Comparison of ENCODE assay signal across 21 mouse cellular contexts in genomic region chr1:42632286-42632685, GRCm38 (mm10).
DNase-seq lines count a peak whose midpoint lies in the region; ATAC-seq and TF ChIP-seq lines count a peak whose summit lies in the region.
"Had no signal": no experiment of that assay in that cellular context is flagged by ENCODE, and none has a peak within 500 bp of the region (broad histone marks: within the 10 kb centered on the region; RNA-seq: fewer than 3 reads in every experiment).

No protein-coding gene starts in this region.

- peaks cover 15% of the 10 kb centered on the region; the same call in 1 of the 2 replicates for H3K4me1 ChIP-seq in heart, postnatal 0 days (ENCODE audit: control insufficient read depth, insufficient read depth)

- TF ChIP-seq EP300 in heart, postnatal 0 days (IDR thresholded peaks at IDR 0.05; ENCODE audit: low read depth) = no peak

- H3K36me3 ChIP-seq in heart, postnatal 0 days (replicated peaks; ENCODE audit: control insufficient read depth, insufficient read depth, low read length) = no peaks in the 10 kb centered on the region
- H3K36me3 ChIP-seq: embryonic facial prominence, embryonic 13.5 days; forebrain, embryonic 12.5 days; heart, embryonic 13.5 days; hindbrain, embryonic 12.5 days had no signal

- DNase-seq in heart, adult 8-10 months (ENCODE audit: low spot score) = peak; percentile 31
- DNase-seq in heart, adult 9 months (ENCODE audit: low spot score in 2 of 2) = peak; percentile 35 to 37
- DNase-seq in heart, postnatal 0 days (ENCODE audit: low spot score) = peak; percentile 72
- peak; percentile 16 to 31 for DNase-seq in heart, postnatal 36 days
- no peak for DNase-seq in gastrocnemius, postnatal 36 days
- no peak for DNase-seq in cerebellum, postnatal 25 days
- no peak for DNase-seq in kidney, postnatal 14 days
- DNase-seq: adrenal gland, adult 2 months; adrenal gland, postnatal 25 days; cerebellum, adult 18-20 months; cerebellum, adult 9-11 months; forebrain, postnatal 0 days; gastrocnemius, postnatal 14 days; kidney, adult 8-10 months had no signal

- H3K27ac ChIP-seq in heart, postnatal 0 days (ENCODE audit: low read depth) = no peak overlapping the region
- H3K27ac ChIP-seq: embryonic facial prominence, embryonic 13.5 days; forebrain, embryonic 12.5 days; heart, embryonic 13.5 days; hindbrain, embryonic 12.5 days had no signal

- H3K4me2 ChIP-seq in heart, postnatal 0 days (ENCODE audit: low read depth, low read length) = no peak overlapping the region
- H3K4me2 ChIP-seq: embryonic facial prominence, embryonic 13.5 days; forebrain, embryonic 12.5 days; heart, embryonic 13.5 days; hindbrain, embryonic 12.5 days had no signal

- no peak overlapping the region for H3K9ac ChIP-seq in heart, postnatal 0 days (replicated peaks; ENCODE audit: low read depth, low read length)
- H3K9ac ChIP-seq: embryonic facial prominence, embryonic 13.5 days; forebrain, embryonic 12.5 days; forebrain, postnatal 0 days; heart, embryonic 13.5 days; hindbrain, embryonic 12.5 days had no signal

- no peak overlapping the region for H3K4me3 ChIP-seq in heart, postnatal 0 days (ENCODE audit: low read depth, low read length)
- H3K4me3 ChIP-seq: embryonic facial prominence, embryonic 13.5 days; forebrain, embryonic 12.5 days; heart, embryonic 13.5 days; hindbrain, embryonic 12.5 days had no signal

- intact Hi-C loops in heart, postnatal 36 days (cut with DNase I) = loop anchor here (5.0 kb wide), 1 partner anchor 95 kb away; no protein-coding TSS in a partner anchor
- intact Hi-C loops in gastrocnemius, postnatal 36 days (cut with DNase I) = no loop called here

- H3K27me3 ChIP-seq in heart, postnatal 0 days (ENCODE audit: control insufficient read depth, insufficient read depth, low read length) = 0 out of 2 replicates have a peak, but pooled peaks cover 5% of the 10 kb centered on the region
- H3K27me3 ChIP-seq: hindbrain, embryonic 12.5 days had no signal

- H3K9me3 ChIP-seq in heart, postnatal 0 days (replicated peaks; ENCODE audit: control insufficient read depth, low read length) = no peaks in the 10 kb centered on the region
- H3K9me3 ChIP-seq: embryonic facial prominence, embryonic 13.5 days; forebrain, embryonic 12.5 days; heart, embryonic 13.5 days; hindbrain, embryonic 12.5 days had no signal

- ATAC-seq in heart, postnatal 0 days (ENCODE audit: insufficient read depth, low read depth) = peak; percentile 90
- ATAC-seq: forebrain, postnatal 0 days; hindbrain, embryonic 16.5 days; inflammation-experienced regulatory T-cells, adult 6 months; intestine, postnatal 0 days had no signal

- TF ChIP-seq CTCF in heart, postnatal 0 days (IDR thresholded peaks at IDR 0.05; ENCODE audit: low read depth) = no peak

Comparison
In these comparisons a context has a peak if more than half of its experiments do, and no peak if none do; other contexts are left out.
1. DNase-seq: peak in heart, adult 8-10 months (single experiment), heart, adult 9 months (2 of 2), heart, postnatal 0 days (single experiment) and heart, postnatal 36 days (2 of 2); none in gastrocnemius, postnatal 36 days (0 of 2), cerebellum, postnatal 25 days (0 of 2) and kidney, postnatal 14 days (single experiment).